Mouse (Mus musculus): ENCODE data around the gene C1ql1. TPM values are rescaled to one million over a fixed set of nuclear protein-coding genes. Genes with fewer than 3 reads are reported as not detected.

The C1ql1 gene
- 0.85 and 0.88 TPM in 2 replicates for polyA plus RNA-seq (2014; fragmentation: Nextera tagmentation; extraction: Ambion mirVana)

DNA sequence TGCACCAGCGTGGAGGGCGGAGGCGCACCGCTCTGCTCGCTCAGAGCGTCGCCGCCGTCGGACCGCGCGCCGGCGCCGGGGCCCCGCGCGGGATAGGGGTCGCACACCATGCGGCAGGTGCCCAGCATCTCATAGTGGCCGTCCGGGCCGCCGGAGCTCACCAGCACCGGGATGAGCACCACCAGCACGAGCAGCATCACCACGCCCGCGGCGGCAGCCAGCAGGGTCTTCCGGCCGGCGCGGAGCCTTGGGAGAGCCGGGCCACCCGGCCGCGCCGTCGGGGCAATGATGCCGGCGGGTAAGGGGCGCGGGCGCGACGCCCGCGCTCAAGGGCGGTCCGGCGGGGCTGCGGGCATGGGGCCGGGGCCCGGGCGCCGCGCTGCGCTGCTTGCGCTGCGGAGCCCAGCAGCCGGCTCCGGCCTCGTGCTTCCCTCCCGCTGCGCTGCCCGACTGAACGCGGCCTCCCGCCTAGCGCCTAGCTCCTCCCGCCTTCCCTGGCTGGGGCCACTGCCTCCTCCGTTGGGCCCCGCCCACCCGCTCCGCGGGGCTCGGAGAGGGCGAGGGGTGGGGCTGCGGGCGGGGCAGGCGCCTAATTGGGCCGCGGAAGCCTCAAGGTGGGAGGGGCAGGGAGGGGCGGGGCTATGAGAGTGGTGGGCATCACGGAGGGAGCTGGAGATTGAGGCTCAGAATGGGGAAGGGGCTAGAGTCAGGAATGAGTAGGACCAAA is at the start of gene C1ql1:
TSS of gene C1ql1 (minus strand) at position 424 of the 727 bp plus-strand sequence.
- DNase-seq (ENCODE audit: low spot score), result peak; percentile 88
- Histone ChIP-seq H3K9me3 (ENCODE audit: control insufficient read depth, low read length) (no peaks in the 10 kb centered on the region), H3K36me3 (ENCODE audit: control insufficient read depth, insufficient read depth, low read length) (no peaks in the 10 kb centered on the region), H3K4me2 (ENCODE audit: low read depth, severe bottlenecking) (peak within 1 kb of the TSS; percentile 42), H3K27ac (replicated peaks; ENCODE audit: low read depth, low read length) (no peak within 1 kb of the TSS), H3K4me3 (ENCODE audit: low read depth, low read length) (peak within 1 kb of the TSS; percentile 25), H3K9ac (ENCODE audit: low read length) (no peak within 1 kb of the TSS), H3K4me1 (ENCODE audit: control insufficient read depth, insufficient read depth, low read length) (peaks cover 2% of the 10 kb centered on the region; the same call in 1 of the 2 replicates), H3K27me3 (ENCODE audit: control insufficient read depth, insufficient read depth, low read length) (peaks cover 85% of the 10 kb centered on the region)
- 1% methylated on average over 75 of the region's 87 CpGs for WGBS
- ATAC-seq (ENCODE audit: insufficient number of reproducible peaks, low FRiP score, low TSS enrichment, low read depth), result peak; percentile 84

GRCm38 (mm10) chr11:102994952-102995351 is 48.5 kb upstream of the C1ql1 start:
- Histone ChIP-seq H3K9ac (ENCODE audit: low read length) (no peak overlapping the region), H3K27ac (replicated peaks; ENCODE audit: low read depth, low read length) (no peak overlapping the region), H3K36me3 (ENCODE audit: control insufficient read depth, insufficient read depth, low read length) (peaks cover 31% of the 10 kb centered on the region), H3K4me1 (ENCODE audit: control insufficient read depth, insufficient read depth, low read length) (peaks cover 13% of the 10 kb centered on the region), H3K4me2 (ENCODE audit: low read depth, severe bottlenecking) (no peak overlapping the region), H3K27me3 (ENCODE audit: control insufficient read depth, insufficient read depth, low read length) (peaks cover 18% of the 10 kb centered on the region), H3K4me3 (ENCODE audit: low read depth, low read length) (no peak overlapping the region), H3K9me3 (ENCODE audit: control insufficient read depth, low read length) (no peaks in the 10 kb centered on the region)
- WGBS, result 94% methylated on average over 18 of the region's 18 CpGs
- DNase-seq (ENCODE audit: low spot score), result no peak
- no peak for ATAC-seq (ENCODE audit: insufficient number of reproducible peaks, low FRiP score, low TSS enrichment, low read depth)

GRCm38 (mm10) chr11:102993420-102994029 is 47.0 kb upstream of the C1ql1 start:
- 55% methylated on average over 17 of the region's 17 CpGs for WGBS
- Histone ChIP-seq H3K27ac (replicated peaks; ENCODE audit: low read depth, low read length) (no peak overlapping the region), H3K4me3 (ENCODE audit: low read depth, low read length) (no peak overlapping the region), H3K27me3 (ENCODE audit: control insufficient read depth, insufficient read depth, low read length) (peaks cover 29% of the 10 kb centered on the region), H3K4me2 (ENCODE audit: low read depth, severe bottlenecking) (no peak overlapping the region), H3K9me3 (ENCODE audit: control insufficient read depth, low read length) (no peaks in the 10 kb centered on the region), H3K36me3 (ENCODE audit: control insufficient read depth, insufficient read depth, low read length) (peaks cover 25% of the 10 kb centered on the region), H3K4me1 (ENCODE audit: control insufficient read depth, insufficient read depth, low read length) (peaks cover 13% of the 10 kb centered on the region), H3K9ac (ENCODE audit: low read length) (no peak overlapping the region)
- DNase-seq (ENCODE audit: low spot score), result peak; percentile 32
- ATAC-seq (ENCODE audit: insufficient number of reproducible peaks, low FRiP score, low TSS enrichment, low read depth), result no peak; the same call in 1 of the 2 replicates

- Histone ChIP-seq H3K27me3 (ENCODE audit: control insufficient read depth, insufficient read depth, low read length) (peaks cover 33% of the 10 kb centered on the region), H3K4me2 (ENCODE audit: low read depth, severe bottlenecking) (no peak overlapping the region), H3K4me3 (ENCODE audit: low read depth, low read length) (no peak overlapping the region), H3K9ac (ENCODE audit: low read length) (no peak overlapping the region), H3K9me3 (ENCODE audit: control insufficient read depth, low read length) (no peaks in the 10 kb centered on the region), H3K4me1 (ENCODE audit: control insufficient read depth, insufficient read depth, low read length) (peaks cover 13% of the 10 kb centered on the region), H3K27ac (replicated peaks; ENCODE audit: low read depth, low read length) (no peak overlapping the region), H3K36me3 (ENCODE audit: control insufficient read depth, insufficient read depth, low read length) (peaks cover 22% of the 10 kb centered on the region)
- 8% methylated on average over 5 of the region's 5 CpGs for WGBS
- DNase-seq (ENCODE audit: low spot score) (peak; percentile 87), ATAC-seq (ENCODE audit: insufficient number of reproducible peaks, low FRiP score, low TSS enrichment, low read depth) (no peak)
These were observed 46.5 kb upstream of the C1ql1 start for GRCm38 (mm10) chr11:102992940-102993339.

DNA sequence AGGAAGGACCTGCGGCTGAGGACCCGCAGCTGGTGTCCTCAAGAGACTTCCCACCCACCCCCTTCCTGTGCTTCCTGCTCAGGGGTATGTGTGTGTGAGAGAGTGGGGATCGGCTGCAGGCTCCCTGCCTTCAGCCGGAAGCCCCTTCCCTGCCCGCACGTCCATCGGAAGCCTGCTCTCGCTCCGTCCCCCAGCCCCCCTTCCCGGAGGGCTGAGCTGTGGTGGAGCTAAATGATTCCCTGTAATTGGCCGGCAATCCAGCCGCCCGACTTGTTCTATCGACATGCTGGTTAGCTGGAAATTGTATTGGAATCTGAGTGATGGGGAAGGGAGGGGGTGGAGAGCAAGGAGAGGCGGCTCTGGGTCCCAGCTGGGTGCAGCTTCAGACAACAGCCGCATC is 45.2 kb upstream of the C1ql1 start:
- H3K4me3 ChIP-seq (ENCODE audit: low read depth, low read length), result peak overlapping the region; percentile 10
- H3K4me2 ChIP-seq (ENCODE audit: low read depth, severe bottlenecking), result peak overlapping the region; percentile 41
- peak overlapping the region; percentile 40 for H3K9ac ChIP-seq (ENCODE audit: low read length)
- H3K27ac ChIP-seq (replicated peaks; ENCODE audit: low read depth, low read length), result no peak overlapping the region
- H3K4me1 ChIP-seq (ENCODE audit: control insufficient read depth, insufficient read depth, low read length), result peaks cover 13% of the 10 kb centered on the region
- peaks cover 12% of the 10 kb centered on the region for H3K36me3 ChIP-seq (ENCODE audit: control insufficient read depth, insufficient read depth, low read length)
- H3K9me3 ChIP-seq (ENCODE audit: control insufficient read depth, low read length), result no peaks in the 10 kb centered on the region
- DNase-seq (ENCODE audit: low spot score) (peak; percentile 65), ATAC-seq (ENCODE audit: insufficient number of reproducible peaks, low FRiP score, low TSS enrichment, low read depth) (no peak)
- peaks cover 33% of the 10 kb centered on the region for H3K27me3 ChIP-seq (ENCODE audit: control insufficient read depth, insufficient read depth, low read length)
- under 1% methylated on average over 16 of the region's 16 CpGs for WGBS

DNA sequence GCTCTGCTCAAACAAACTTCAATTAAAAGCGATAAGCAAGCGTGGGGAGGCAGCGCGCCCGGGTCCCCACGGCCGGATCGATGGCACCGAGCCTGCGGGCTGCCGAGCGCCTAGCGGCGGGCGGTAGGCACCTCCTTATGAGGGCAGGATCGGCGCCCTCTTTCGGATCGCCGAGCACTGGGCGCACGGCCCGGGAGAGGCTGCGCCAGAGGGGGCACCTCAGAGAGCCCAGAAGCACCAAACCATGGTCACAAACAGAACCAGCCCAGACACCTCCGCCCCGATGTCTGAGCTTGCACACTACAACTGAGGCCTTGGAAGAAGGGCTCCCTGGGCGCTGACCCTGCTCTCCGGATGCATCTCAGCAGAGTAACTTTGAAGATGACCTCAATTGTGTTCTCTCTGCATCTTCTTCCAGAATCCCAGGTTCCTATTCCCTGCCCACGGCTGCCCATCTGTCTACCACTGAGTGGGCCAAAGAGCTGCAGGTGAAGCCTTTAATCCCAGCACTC is 43.7 kb upstream of the C1ql1 start:
- no peak for ATAC-seq (ENCODE audit: insufficient number of reproducible peaks, low FRiP score, low TSS enrichment, low read depth)
- Histone ChIP-seq H3K27me3 (ENCODE audit: control insufficient read depth, insufficient read depth, low read length) (peaks cover 33% of the 10 kb centered on the region), H3K36me3 (ENCODE audit: control insufficient read depth, insufficient read depth, low read length) (peaks cover 5% of the 10 kb centered on the region), H3K4me2 (ENCODE audit: low read depth, severe bottlenecking) (peak overlapping the region; percentile 81), H3K4me3 (ENCODE audit: low read depth, low read length) (peak overlapping the region; percentile 31), H3K9ac (ENCODE audit: low read length) (peak overlapping the region; percentile 48), H3K9me3 (ENCODE audit: control insufficient read depth, low read length) (no peaks in the 10 kb centered on the region), H3K4me1 (ENCODE audit: control insufficient read depth, insufficient read depth, low read length) (peaks cover 13% of the 10 kb centered on the region), H3K27ac (replicated peaks; ENCODE audit: low read depth, low read length) (no peak overlapping the region)
- DNase-seq (ENCODE audit: low spot score), result no peak
- 2% methylated on average over 29 of the region's 29 CpGs for WGBS

- no peak for ATAC-seq (ENCODE audit: insufficient number of reproducible peaks, low FRiP score, low TSS enrichment, low read depth)
- 7% methylated on average over 28 of the region's 28 CpGs for WGBS
- no peaks in the 10 kb centered on the region for H3K9me3 ChIP-seq (ENCODE audit: control insufficient read depth, low read length)
- DNase-seq (ENCODE audit: low spot score), result peak; percentile 54
- peaks cover 33% of the 10 kb centered on the region for H3K27me3 ChIP-seq (ENCODE audit: control insufficient read depth, insufficient read depth, low read length)
- H3K4me1 ChIP-seq (ENCODE audit: control insufficient read depth, insufficient read depth, low read length), result peaks cover 13% of the 10 kb centered on the region
- H3K36me3 ChIP-seq (ENCODE audit: control insufficient read depth, insufficient read depth, low read length), result no peaks in the 10 kb centered on the region; the same call in 1 of the 2 replicates
- peak overlapping the region; percentile 48 for H3K9ac ChIP-seq (ENCODE audit: low read length)
- H3K4me2 ChIP-seq (ENCODE audit: low read depth, severe bottlenecking), result peak overlapping the region; percentile 81
- H3K4me3 ChIP-seq (ENCODE audit: low read depth, low read length), result peak overlapping the region; percentile 31
- no peak overlapping the region for H3K27ac ChIP-seq (replicated peaks; ENCODE audit: low read depth, low read length)
These were observed 43.2 kb upstream of the C1ql1 start for GRCm38 (mm10) chr11:102989641-102990151.

DNA sequence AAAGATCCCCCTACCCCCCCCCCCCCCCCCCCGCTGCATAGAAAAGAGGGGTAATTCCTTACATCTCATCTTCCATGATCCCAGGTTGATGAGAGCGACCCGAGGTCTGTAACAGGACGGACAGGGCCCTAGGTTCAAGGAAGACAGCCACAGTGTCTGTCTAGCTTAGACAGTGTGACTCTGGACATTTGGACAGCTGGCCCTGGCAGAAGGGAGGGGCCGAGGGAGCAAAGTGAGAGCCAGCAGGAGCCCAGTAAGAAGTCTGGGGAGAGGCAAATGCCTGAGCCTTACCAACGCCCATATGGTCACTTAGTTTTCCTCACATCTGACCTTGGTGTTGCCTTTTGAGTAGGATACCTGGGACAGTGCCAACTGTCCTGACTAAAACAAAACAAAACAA is 38.7 kb upstream of the C1ql1 start:
- Histone ChIP-seq H3K9me3 (ENCODE audit: control insufficient read depth, low read length) (no peaks in the 10 kb centered on the region), H3K4me1 (ENCODE audit: control insufficient read depth, insufficient read depth, low read length) (peaks cover 2% of the 10 kb centered on the region; the same call in 1 of the 2 replicates), H3K9ac (ENCODE audit: low read length) (no peak overlapping the region), H3K27me3 (ENCODE audit: control insufficient read depth, insufficient read depth, low read length) (peaks cover 15% of the 10 kb centered on the region), H3K4me3 (ENCODE audit: low read depth, low read length) (no peak overlapping the region), H3K36me3 (ENCODE audit: control insufficient read depth, insufficient read depth, low read length) (no peaks in the 10 kb centered on the region), H3K27ac (replicated peaks; ENCODE audit: low read depth, low read length) (no peak overlapping the region), H3K4me2 (ENCODE audit: low read depth, severe bottlenecking) (no peak overlapping the region)
- 48% methylated on average over 5 of the region's 6 CpGs for WGBS
- DNase-seq (ENCODE audit: low spot score) (no peak), ATAC-seq (ENCODE audit: insufficient number of reproducible peaks, low FRiP score, low TSS enrichment, low read depth) (no peak)

Measured in limb, embryonic 11.5 days (tissue).